Mouse (Mus musculus) G1E-ER4 (cell line): Measurements from ENCODE around the gene Gm2237. TPM values are rescaled to one million over a fixed set of nuclear protein-coding genes. Genes with fewer than 3 reads are reported as not detected.
"Not testable (repeated sequence)": the region's sequence is repeated elsewhere in the genome, so short reads cannot be mapped to it uniquely, and the experiment has no call there.

Source experiments
- GATA1 ChIP-seq: IDR thresholded peaks from one replicate; pipeline ENCODE4 v1.8.0; 2012; ENCODE audit warnings: low read length, inconsistent platforms
- polyA plus RNA-seq: library from polyadenylated mRNA; stranded (reverse); fragments of >175 nt; gene quantifications from 2 replicates; pipeline ENCODE4 v1.2.3, GENCODE M21; 2012

Gm2237 gene
- polyA plus RNA-seq, result not detected in 2 replicates

- not testable (repeated sequence) for TF ChIP-seq GATA1
These were observed at the start of gene Gm2237 for GRCm38 (mm10) chr14:19584804-19585667. Gm2237 (minus strand) TSS chr14:19585135.

GRCm38 (mm10) chr14:19602481-19602880 lies 17.5 kb upstream of the Gm2237 start, which contains the start of gene Gm5458:
Gm5458 (minus strand) TSS chr14:19602581.
- not testable (repeated sequence) for TF ChIP-seq GATA1

- not testable (repeated sequence) for TF ChIP-seq GATA1
These were observed 35.1 kb downstream of the Gm2237 start, which contains the start of gene Gm2244 for GRCm38 (mm10) chr14:19549863-19550262. Gm2244 (minus strand) TSS chr14:19549963.

Other genes starting within 250 kb of the Gm2237 start
- gene Gm21738, start 166.2 kb downstream of the Gm2237 start, polyA plus RNA-seq, result 1.3 and 2.3 TPM in 2 replicates
- gene Gm2244, start 35.2 kb downstream of the Gm2237 start, polyA plus RNA-seq, result not detected in 2 replicates
- gene Gm5458, start 17.4 kb upstream of the Gm2237 start, polyA plus RNA-seq, result not detected in 2 replicates
- 0.29 and 0.36 TPM in 2 replicates for gene Nid2, start 166.1 kb upstream of the Gm2237 start, polyA plus RNA-seq
- 197 and 247 TPM in 2 replicates for gene Rtraf, start 238.7 kb upstream of the Gm2237 start, polyA plus RNA-seq